Mouse (Mus musculus) macrophage (primary cell): ENCODE results near the gene Sbf2. TPM values are rescaled to one million over a fixed set of nuclear protein-coding genes. Genes with fewer than 3 reads are reported as not detected.
"Not testable (repeated sequence)": the region's sequence is repeated elsewhere in the genome, so short reads cannot be mapped to it uniquely, and the experiment has no call there.

ENCODE experiments used
- H3K27ac ChIP-seq: fragments of 350-480 bp; formaldehyde crosslinking; 2 replicates; pipeline ENCODE4 v1.9.0; 2021
- H3K36me3 ChIP-seq: fragments of 350-480 bp; formaldehyde crosslinking; 2 replicates; pipeline ENCODE4 v1.9.0; 2021; ENCODE audit errors: inconsistent target
- H3K4me3 ChIP-seq: fragments of 350-480 bp; formaldehyde crosslinking; 2 replicates; pipeline ENCODE4 v1.9.0; 2021; ENCODE audit errors: inconsistent target
- H3K79me2 ChIP-seq: fragments of 350-480 bp; formaldehyde crosslinking; 2 replicates; pipeline ENCODE4 v1.9.0; 2021; ENCODE audit errors: inconsistent target
- WGBS: methylation state at CpG from one replicate; pipeline ENCODE4 v1.1.7; 2026; ENCODE audit warnings: inconsistent platforms; ENCODE audit not compliant: missing documents; 5-methylcytosine and 5-hydroxymethylcytosine counted together
- polyA plus RNA-seq: library from polyadenylated mRNA; stranded (reverse); fragments of 250-400 nt; gene quantifications from 3 replicates; pipeline ENCODE4 v1.2.4, GENCODE M21; 2018; ENCODE audit warnings: inconsistent platforms

The Sbf2 gene
- polyA plus RNA-seq, 1 experiment from 2014 or later: 42.4 TPM

- no peak overlapping the region for H3K4me3 ChIP-seq
- no peaks in the 10 kb centered on the region for H3K36me3 ChIP-seq
- no peak overlapping the region for H3K27ac ChIP-seq
- peaks cover 7% of the 10 kb centered on the region; the same call in 1 of the 2 replicates for H3K79me2 ChIP-seq
- 87% methylated on average over 4 of the region's 4 CpGs for WGBS
Measured at GRCm38 (mm10) chr7:110565815-110566549, 48.7 kb downstream of the Sbf2 start.

GRCm38 (mm10) chr7:110561647-110562046, 53.1 kb downstream of the Sbf2 start:
- WGBS: 86% methylated on average over 1 of the region's 1 CpGs
- Histone ChIP-seq H3K79me2 (no peaks in the 10 kb centered on the region), H3K27ac (no peak overlapping the region), H3K36me3 (no peaks in the 10 kb centered on the region), H3K4me3 (no peak overlapping the region)

- H3K36me3 ChIP-seq: no peaks in the 10 kb centered on the region
- no peak overlapping the region for H3K27ac ChIP-seq
- H3K4me3 ChIP-seq: no peak overlapping the region
- H3K79me2 ChIP-seq: no peaks in the 10 kb centered on the region
Measured at GRCm38 (mm10) chr7:110557001-110557400, 57.7 kb downstream of the Sbf2 start.

- Histone ChIP-seq H3K27ac (no peak overlapping the region), H3K79me2 (no peaks in the 10 kb centered on the region), H3K4me3 (no peak overlapping the region), H3K36me3 (no peaks in the 10 kb centered on the region)
Measured at GRCm38 (mm10) chr7:110556221-110556620, 58.5 kb downstream of the Sbf2 start.

GRCm38 (mm10) chr7:110555260-110555659, 59.5 kb downstream of the Sbf2 start:
- WGBS: 86% methylated on average over 1 of the region's 1 CpGs
- no peak overlapping the region for H3K4me3 ChIP-seq
- H3K27ac ChIP-seq: no peak overlapping the region
- H3K79me2 ChIP-seq: no peaks in the 10 kb centered on the region
- no peaks in the 10 kb centered on the region for H3K36me3 ChIP-seq

GRCm38 (mm10) chr7:110548268-110548667, 66.5 kb downstream of the Sbf2 start:
- H3K79me2 ChIP-seq: peaks cover 2% of the 10 kb centered on the region; the same call in 1 of the 2 replicates
- no peaks in the 10 kb centered on the region for H3K36me3 ChIP-seq
- H3K4me3 ChIP-seq: no peak overlapping the region
- 100% methylated on average over 1 of the region's 1 CpGs for WGBS
- H3K27ac ChIP-seq: no peak overlapping the region

- no peak overlapping the region for H3K4me3 ChIP-seq
- H3K27ac ChIP-seq: no peak overlapping the region
- peaks cover 5% of the 10 kb centered on the region; the same call in 1 of the 2 replicates for H3K79me2 ChIP-seq
- no peaks in the 10 kb centered on the region for H3K36me3 ChIP-seq
- 94% methylated on average over 6 of the region's 6 CpGs for WGBS
Measured at GRCm38 (mm10) chr7:110543341-110543740, 71.4 kb downstream of the Sbf2 start.

- H3K79me2 ChIP-seq: peaks cover 5% of the 10 kb centered on the region; the same call in 1 of the 2 replicates
- H3K27ac ChIP-seq: no peak overlapping the region
- WGBS: 95% methylated on average over 2 of the region's 2 CpGs
- H3K4me3 ChIP-seq: no peak overlapping the region
- no peaks in the 10 kb centered on the region for H3K36me3 ChIP-seq
Measured at GRCm38 (mm10) chr7:110539266-110539665, 75.5 kb downstream of the Sbf2 start.

- H3K79me2 ChIP-seq, H3K27ac ChIP-seq, H3K36me3 ChIP-seq, H3K4me3 ChIP-seq: not testable (repeated sequence)
Measured at GRCm38 (mm10) chr7:110530295-110530694, 84.4 kb downstream of the Sbf2 start.

GRCm38 (mm10) chr7:110525090-110525775, 89.5 kb downstream of the Sbf2 start:
- H3K4me3 ChIP-seq: no peak overlapping the region
- no peaks in the 10 kb centered on the region for H3K79me2 ChIP-seq
- WGBS: 69% methylated on average over 1 of the region's 1 CpGs
- H3K27ac ChIP-seq: no peak overlapping the region
- H3K36me3 ChIP-seq: no peaks in the 10 kb centered on the region

GRCm38 (mm10) chr7:110516241-110517220, 98.2 kb downstream of the Sbf2 start:
- Histone ChIP-seq H3K27ac (no peak overlapping the region), H3K36me3 (no peaks in the 10 kb centered on the region), H3K79me2 (no peaks in the 10 kb centered on the region), H3K4me3 (no peak overlapping the region)
- 93% methylated on average over 2 of the region's 2 CpGs for WGBS

- H3K36me3 ChIP-seq: no peaks in the 10 kb centered on the region
- H3K27ac ChIP-seq: no peak overlapping the region
- no peaks in the 10 kb centered on the region for H3K79me2 ChIP-seq
- H3K4me3 ChIP-seq: no peak overlapping the region
Measured at GRCm38 (mm10) chr7:110514131-110514530, 100.6 kb downstream of the Sbf2 start.

- 100% methylated on average over 1 of the region's 1 CpGs for WGBS
Measured at GRCm38 (mm10) chr7:110498653-110499052, 116.1 kb downstream of the Sbf2 start.

GRCm38 (mm10) chr7:110491038-110491437, 123.7 kb downstream of the Sbf2 start:
- Histone ChIP-seq H3K36me3 (no peaks in the 10 kb centered on the region), H3K27ac (no peak overlapping the region), H3K4me3 (no peak overlapping the region), H3K79me2 (no peaks in the 10 kb centered on the region)
- 92% methylated on average over 5 of the region's 5 CpGs for WGBS

More at GRCm38 (mm10) chr7:110498653-110499052, 116.1 kb downstream of the Sbf2 start:
- H3K4me3 ChIP-seq: no peak overlapping the region
- H3K27ac ChIP-seq: no peak overlapping the region
- no peaks in the 10 kb centered on the region for H3K36me3 ChIP-seq
- H3K79me2 ChIP-seq: no peaks in the 10 kb centered on the region; the same call in 1 of the 2 replicates
